Mouse (Mus musculus) myocyte (in vitro differentiated cells): Measurements from ENCODE around the gene Cacna2d2. TPM values are rescaled to one million over a fixed set of nuclear protein-coding genes. Genes with fewer than 3 reads are reported as not detected.

ENCODE experiments used
- H3K27me3 ChIP-seq: one replicate; pipeline ENCODE4 v1.6.1; 2011; ENCODE audit not compliant: control insufficient read depth, insufficient read depth, insufficient read length
- H3K36me3 ChIP-seq: one replicate; pipeline ENCODE4 v1.6.1; 2011; ENCODE audit not compliant: control insufficient read depth, insufficient read depth
- H3K4me2 ChIP-seq: one replicate; pipeline ENCODE4 v1.6.1; 2011; ENCODE audit warnings: low read depth, control low read depth
- H3K4me3 ChIP-seq: one replicate; pipeline ENCODE4 v1.5.1; 2011; ENCODE audit warnings: mild to moderate bottlenecking, control low read depth, moderate library complexity
- H3K79me2 ChIP-seq: one replicate; pipeline ENCODE4 v1.6.1; 2011; ENCODE audit not compliant: control insufficient read depth, insufficient read depth
- H3ac ChIP-seq: one replicate; pipeline ENCODE4 v1.6.1; 2011; ENCODE audit not compliant: control insufficient read depth, insufficient read length
- CEBPB ChIP-seq: IDR thresholded peaks from 2 replicates; pipeline ENCODE4 v1.6.1; 2011; ENCODE audit warnings: mild to moderate bottlenecking, moderate library complexity; ENCODE audit not compliant: poor library complexity, insufficient read depth, severe bottlenecking
- E2F4 ChIP-seq: IDR thresholded peaks from one replicate; pipeline ENCODE4 v1.6.1; 2011; ENCODE audit warnings: mild to moderate bottlenecking, control low read depth, moderate library complexity; ENCODE audit not compliant: insufficient read depth
- MAX ChIP-seq: IDR thresholded peaks from one replicate; pipeline ENCODE4 v1.6.1; 2011; ENCODE audit warnings: low read depth, mild to moderate bottlenecking, control low read depth
- MYOD1 ChIP-seq, 3 experiments: IDR thresholded peaks; one replicate each; pipeline ENCODE4 v1.6.1; 2011; ENCODE audit warnings: control low read depth in 2 of 3, low read depth in 2 of 3, mild to moderate bottlenecking in 2 of 3, moderate library complexity in 1 of 3; ENCODE audit not compliant: insufficient read length in 2 of 3, control insufficient read depth in 1 of 3
- MYOG ChIP-seq, 3 experiments: IDR thresholded peaks; one replicate each; pipeline ENCODE4 v1.6.1; 2011; ENCODE audit warnings: control low read depth in 2 of 3, low read depth in 2 of 3, mild to moderate bottlenecking in 2 of 3; ENCODE audit not compliant: insufficient read length in 2 of 3, control insufficient read depth in 1 of 3, insufficient read depth in 1 of 3
- POLR2A ChIP-seq: IDR thresholded peaks from one replicate; pipeline ENCODE4 v1.6.1; 2011; ENCODE audit warnings: low read depth, mild to moderate bottlenecking, control low read depth, moderate library complexity; ENCODE audit not compliant: insufficient read length
- POLR2AphosphoS2 ChIP-seq: IDR thresholded peaks from one replicate; pipeline ENCODE4 v1.6.1; 2011; ENCODE audit warnings: low read depth, control low read depth; ENCODE audit not compliant: insufficient read length
- REST ChIP-seq: IDR thresholded peaks from one replicate; pipeline ENCODE4 v1.6.1; 2011; ENCODE audit warnings: mild to moderate bottlenecking, control low read depth, moderate library complexity; ENCODE audit not compliant: insufficient read depth, insufficient read length
- SRF ChIP-seq: IDR thresholded peaks from one replicate; pipeline ENCODE4 v1.6.1; 2011; ENCODE audit warnings: low read depth; ENCODE audit not compliant: control insufficient read depth, insufficient read length
- TCF12 ChIP-seq: IDR thresholded peaks from one replicate; pipeline ENCODE4 v1.6.1; 2011; ENCODE audit warnings: mild to moderate bottlenecking, control low read depth; ENCODE audit not compliant: poor library complexity, insufficient read depth, severe bottlenecking
- TCF3 ChIP-seq: IDR thresholded peaks from one replicate; pipeline ENCODE4 v1.6.1; 2011; ENCODE audit warnings: low read depth, control low read depth; ENCODE audit not compliant: insufficient read length
- USF1 ChIP-seq: IDR thresholded peaks from one replicate; pipeline ENCODE4 v1.6.1; 2011; ENCODE audit warnings: low read depth, mild to moderate bottlenecking, control low read depth, moderate library complexity
- polyA plus RNA-seq: library from polyadenylated mRNA; unstranded; fragments of >200 nt; fragmentation: generic; extraction: Trizol; gene quantifications from one replicate; pipeline ENCODE4 v1.2.1, GENCODE M21; 2012; ENCODE audit warnings: missing spikeins

Cacna2d2 gene
- polyA plus RNA-seq, 1 experiment, result 0.50 TPM

DNA sequence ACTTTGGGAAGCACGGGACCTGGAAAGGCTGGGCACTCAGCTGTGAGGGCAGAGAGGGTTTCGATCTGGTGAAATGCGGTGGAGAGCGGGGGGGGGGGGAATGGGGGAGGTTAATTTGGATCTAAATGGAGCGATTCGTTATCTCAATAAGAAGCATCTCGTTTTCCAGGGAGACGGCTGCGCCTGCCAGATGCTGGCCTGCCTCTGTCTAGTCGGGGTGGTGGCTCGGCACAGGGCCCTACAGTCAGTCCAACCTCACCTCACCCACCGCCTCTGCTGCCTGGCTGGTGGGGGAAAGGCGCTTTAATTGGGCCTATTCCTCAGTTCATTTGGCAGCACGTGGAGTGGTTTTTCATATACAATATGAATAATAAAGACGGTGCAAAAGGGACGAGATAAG is 81.9 kb downstream of the Cacna2d2 start:
- TF ChIP-seq MAX (no peak), E2F4 (no peak), USF1 (no peak), CEBPB (no peak), MYOG (IDR thresholded peaks at IDR 0.05; ENCODE audit: control insufficient read depth in 1 of 3, insufficient read depth in 1 of 3, insufficient read length in 2 of 3, low read depth in 2 of 3) (no peak), REST (no peak), TCF3 (no peak), POLR2A (no peak), TCF12 (no peak), MYOD1 (IDR thresholded peaks at IDR 0.05; ENCODE audit: control insufficient read depth in 1 of 3, insufficient read length in 2 of 3, low read depth in 2 of 3) (no peak), SRF (no peak), POLR2AphosphoS2 (no peak)
- H3K36me3 ChIP-seq, result no peaks in the 10 kb centered on the region
- H3K4me3 ChIP-seq, result no peak overlapping the region
- H3K27me3 ChIP-seq, result peaks cover 57% of the 10 kb centered on the region
- no peaks in the 10 kb centered on the region for H3K79me2 ChIP-seq
- no peak overlapping the region for H3ac ChIP-seq
- H3K4me2 ChIP-seq, result no peak overlapping the region

DNA sequence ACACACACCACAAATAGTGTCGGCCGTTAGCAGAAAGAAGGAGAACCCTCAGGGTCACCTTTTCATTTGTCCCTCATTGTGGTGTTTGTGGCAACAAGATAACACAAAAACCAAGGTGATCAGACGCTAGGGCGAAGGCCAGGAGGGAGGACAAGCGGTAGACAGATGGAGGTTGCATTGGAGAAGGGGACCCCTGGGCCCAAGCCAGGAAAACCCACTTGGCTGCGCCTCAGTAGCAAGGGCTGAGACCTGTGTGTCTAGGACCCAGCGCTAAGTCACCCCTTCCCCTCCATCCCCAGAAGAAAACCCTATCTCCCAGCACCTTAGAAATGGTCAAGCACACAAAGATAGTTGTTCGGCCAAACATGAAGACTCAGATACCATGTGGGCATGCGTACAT is 82.6 kb downstream of the Cacna2d2 start:
- peaks cover 53% of the 10 kb centered on the region for H3K27me3 ChIP-seq
- TF ChIP-seq USF1 (no peak), MYOD1 (IDR thresholded peaks at IDR 0.05; ENCODE audit: control insufficient read depth in 1 of 3, insufficient read length in 2 of 3, low read depth in 2 of 3) (no peak), E2F4 (no peak), MAX (no peak), REST (no peak), SRF (no peak), TCF3 (no peak), MYOG (IDR thresholded peaks at IDR 0.05; ENCODE audit: control insufficient read depth in 1 of 3, insufficient read depth in 1 of 3, insufficient read length in 2 of 3, low read depth in 2 of 3) (no peak), POLR2A (no peak), CEBPB (no peak)
- no peaks in the 10 kb centered on the region for H3K79me2 ChIP-seq
- H3ac ChIP-seq, result no peak overlapping the region
- no peak overlapping the region for H3K4me2 ChIP-seq
- H3K4me3 ChIP-seq, result no peak overlapping the region
- no peaks in the 10 kb centered on the region for H3K36me3 ChIP-seq

DNA sequence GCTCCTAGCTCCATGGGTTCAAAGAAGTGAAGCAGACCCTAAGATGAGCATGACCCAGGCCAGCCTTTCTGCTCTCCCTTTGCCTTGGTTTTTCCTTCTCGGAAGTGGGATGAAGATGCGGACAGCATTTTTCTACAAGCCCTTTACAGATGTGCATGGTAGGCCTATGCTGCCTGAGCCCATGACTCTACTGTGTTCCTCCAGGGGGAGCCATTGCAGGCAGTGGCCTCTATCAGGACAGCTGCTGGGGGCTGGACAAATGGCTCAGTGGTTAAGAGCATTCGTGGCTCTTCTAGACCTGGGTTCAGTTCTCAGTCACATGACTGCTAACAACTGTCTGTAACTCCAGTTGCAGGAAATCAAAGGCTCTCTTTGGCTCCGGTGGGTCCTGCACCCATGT is 83.4 kb downstream of the Cacna2d2 start:
- Histone ChIP-seq H3K79me2 (no peaks in the 10 kb centered on the region), H3K4me3 (no peak overlapping the region), H3K4me2 (no peak overlapping the region), H3K36me3 (no peaks in the 10 kb centered on the region), H3K27me3 (peaks cover 53% of the 10 kb centered on the region), H3ac (no peak overlapping the region)
- TF ChIP-seq TCF3 (no peak), SRF (no peak), CEBPB (no peak), MYOG (IDR thresholded peaks at IDR 0.05; ENCODE audit: control insufficient read depth in 1 of 3, insufficient read depth in 1 of 3, insufficient read length in 2 of 3, low read depth in 2 of 3) (peak in 1 of 3 experiments; percentile 19), POLR2AphosphoS2 (no peak), USF1 (no peak), MYOD1 (IDR thresholded peaks at IDR 0.05; ENCODE audit: control insufficient read depth in 1 of 3, insufficient read length in 2 of 3, low read depth in 2 of 3) (peak in 1 of 3 experiments; percentile 37)

DNA sequence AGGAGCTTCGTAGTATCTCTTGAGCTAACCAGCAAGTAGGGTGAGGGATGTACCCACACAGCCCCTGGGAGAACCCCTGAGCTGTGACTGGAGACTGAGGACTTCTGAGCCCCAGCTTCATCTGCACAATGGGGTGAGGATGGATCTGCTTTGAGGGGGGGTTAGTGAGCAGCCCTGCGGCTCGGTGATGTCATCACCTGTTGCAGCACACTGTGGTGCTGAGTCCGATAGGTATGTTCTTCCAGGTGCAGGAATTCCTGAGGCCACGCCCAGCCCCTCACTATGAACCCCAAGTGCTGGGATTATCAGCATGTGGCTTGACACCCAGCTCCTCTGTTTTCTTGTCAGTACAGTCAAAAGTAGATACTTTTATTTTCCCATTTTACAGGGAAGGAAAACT is 84.3 kb downstream of the Cacna2d2 start:
- TF ChIP-seq POLR2A (no peak), MYOD1 (IDR thresholded peaks at IDR 0.05; ENCODE audit: control insufficient read depth in 1 of 3, insufficient read length in 2 of 3, low read depth in 2 of 3) (no peak), TCF3 (no peak), TCF12 (no peak), USF1 (no peak), MYOG (IDR thresholded peaks at IDR 0.05; ENCODE audit: control insufficient read depth in 1 of 3, insufficient read depth in 1 of 3, insufficient read length in 2 of 3, low read depth in 2 of 3) (no peak), POLR2AphosphoS2 (no peak), SRF (no peak), REST (no peak), E2F4 (no peak), CEBPB (no peak)
- H3K27me3 ChIP-seq, result peaks cover 52% of the 10 kb centered on the region
- no peaks in the 10 kb centered on the region for H3K79me2 ChIP-seq
- H3ac ChIP-seq, result no peak overlapping the region
- no peak overlapping the region for H3K4me3 ChIP-seq
- H3K4me2 ChIP-seq, result no peak overlapping the region
- no peaks in the 10 kb centered on the region for H3K36me3 ChIP-seq

DNA sequence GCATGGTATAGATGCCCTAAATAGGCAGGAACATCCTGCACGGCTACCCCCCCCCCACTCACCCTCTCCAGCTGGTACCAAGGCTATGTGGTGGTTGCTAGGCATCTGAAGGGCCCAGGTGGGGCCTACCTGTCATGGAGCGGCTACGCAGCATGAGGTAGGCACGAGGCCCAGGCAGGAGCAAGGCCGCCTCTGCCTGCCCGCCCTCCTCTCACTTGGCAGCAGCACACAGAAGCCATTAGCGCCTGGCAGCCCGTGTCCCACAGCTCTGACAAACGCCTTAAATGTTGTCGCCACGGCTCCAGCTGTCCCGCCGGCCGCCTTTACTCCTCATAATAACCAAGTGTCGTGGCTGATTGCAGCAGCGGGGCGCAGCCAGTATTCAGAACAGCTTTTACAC is 84.9 kb downstream of the Cacna2d2 start:
- TF ChIP-seq CEBPB (no peak), MYOD1 (IDR thresholded peaks at IDR 0.05; ENCODE audit: control insufficient read depth in 1 of 3, insufficient read length in 2 of 3, low read depth in 2 of 3) (peak in 1 of 3 experiments; percentile 15)
- H3K27me3 ChIP-seq, result peaks cover 46% of the 10 kb centered on the region
- H3K36me3 ChIP-seq, result no peaks in the 10 kb centered on the region
- no peak overlapping the region for H3K4me3 ChIP-seq
- H3ac ChIP-seq, result no peak overlapping the region
- no peaks in the 10 kb centered on the region for H3K79me2 ChIP-seq
- H3K4me2 ChIP-seq, result no peak overlapping the region
